Mouse (Mus musculus) MEL (cell line): Measurements from ENCODE around the gene Npnt. TPM values are rescaled to one million over a fixed set of nuclear protein-coding genes. Genes with fewer than 3 reads are reported as not detected.

Experiments used
- DNase-seq: peaks from one replicate; pipeline ENCODE4 v3.0.0; 2011; ENCODE audit warnings: low read depth, low spot score
- H3K27ac ChIP-seq: 2 replicates; pipeline ENCODE4 v1.5.1; 2012; ENCODE audit warnings: low read depth, mild to moderate bottlenecking, control low read depth, low read length, moderate library complexity; ENCODE audit not compliant: control insufficient read depth
- H3K27me3 ChIP-seq, 2 experiments: fragments of 150-350 bp in 1 of 2; sonication (generic) in 1 of 2; 2 replicates each; pipeline ENCODE4 v1.6.1; 2012; ENCODE audit warnings: low read length in 2 of 2, mild to moderate bottlenecking in 2 of 2, improper control_type of control experiment in 1 of 2, moderate library complexity in 1 of 2; ENCODE audit not compliant: insufficient read depth in 2 of 2, control insufficient read depth in 1 of 2
- H3K36me3 ChIP-seq, 2 experiments: 2 replicates each; pipeline ENCODE4 v1.6.1; 2012 to 2014; ENCODE audit warnings: low read length in 2 of 2, improper control_type of control experiment in 1 of 2, inconsistent platforms in 1 of 2, mild to moderate bottlenecking in 1 of 2; ENCODE audit not compliant: insufficient read depth in 2 of 2, control insufficient read depth in 1 of 2
- H3K4me1 ChIP-seq, 2 experiments: fragments of 150-350 bp in 1 of 2; sonication (generic) in 1 of 2; 2 replicates each; pipeline ENCODE4 v1.6.1; 2012; ENCODE audit warnings: low read length in 2 of 2, improper control_type of control experiment in 1 of 2, mild to moderate bottlenecking in 1 of 2; ENCODE audit not compliant: insufficient read depth in 2 of 2, control insufficient read depth in 1 of 2
- H3K4me3 ChIP-seq, 2 experiments: fragments of 150-350 bp in 1 of 2; sonication (generic) in 1 of 2; 2 replicates each; pipeline ENCODE4 v1.5.1; 2012; ENCODE audit warnings: low read depth in 2 of 2, low read length in 2 of 2, mild to moderate bottlenecking in 2 of 2, moderate library complexity in 2 of 2, control low read depth in 1 of 2, improper control_type of control experiment in 1 of 2; ENCODE audit not compliant: control insufficient read depth in 1 of 2, insufficient read depth in 1 of 2
- H3K79me2 ChIP-seq: 2 replicates; pipeline ENCODE4 v1.6.1; 2012; ENCODE audit warnings: mild to moderate bottlenecking, low read length, moderate library complexity; ENCODE audit not compliant: control insufficient read depth, poor library complexity, insufficient read depth
- H3K9ac ChIP-seq: 2 replicates; pipeline ENCODE4 v1.6.1; 2012; ENCODE audit warnings: low read depth, mild to moderate bottlenecking, control low read depth, low read length, moderate library complexity; ENCODE audit not compliant: control insufficient read depth, poor library complexity, severe bottlenecking
- H3K9me3 ChIP-seq: fragments of 150-350 bp; sonication (generic); replicated peaks from 2 replicates; pipeline ENCODE4 v1.6.1; 2012; ENCODE audit warnings: mild to moderate bottlenecking, low read length, improper control_type of control experiment, moderate library complexity; ENCODE audit not compliant: insufficient read depth
- BHLHE40 ChIP-seq: IDR thresholded peaks from 2 replicates; pipeline ENCODE4 v1.6.1; 2012; ENCODE audit warnings: low read depth, mild to moderate bottlenecking, inconsistent platforms, low read length, improper control_type of control experiment, borderline replicate concordance
- CHD1 ChIP-seq: IDR thresholded peaks from 2 replicates; pipeline ENCODE4 v1.6.1; 2012; ENCODE audit warnings: low read depth, mild to moderate bottlenecking, inconsistent platforms, low read length, improper control_type of control experiment
- CHD2 ChIP-seq: IDR thresholded peaks from 2 replicates; pipeline ENCODE4 v1.6.1; 2011; ENCODE audit warnings: low read length, improper control_type of control experiment
- CTCF ChIP-seq, 3 experiments: IDR thresholded peaks in 2 of 3; conservative IDR thresholded peaks in 1 of 3; 2 replicates each; pipeline ENCODE4 v1.5.1; 2011 to 2012; ENCODE audit warnings: low read length in 3 of 3, low read depth in 2 of 3, mild to moderate bottlenecking in 2 of 3, improper control_type of control experiment in 1 of 3, inconsistent platforms in 1 of 3, mixed read lengths in 1 of 3, moderate library complexity in 1 of 3; ENCODE audit not compliant: control insufficient read depth in 1 of 3, insufficient read depth in 1 of 3, poor library complexity in 1 of 3, severe bottlenecking in 1 of 3
- E2F4 ChIP-seq: IDR thresholded peaks from 2 replicates; pipeline ENCODE4 v1.6.1; 2011; ENCODE audit warnings: low read depth, low read length, improper control_type of control experiment, borderline replicate concordance
- EP300 ChIP-seq, 2 experiments: IDR thresholded peaks; 2 replicates each; pipeline ENCODE4 v1.6.1; 2011; ENCODE audit warnings: improper control_type of control experiment in 2 of 2, low read length in 2 of 2, low read depth in 1 of 2, mild to moderate bottlenecking in 1 of 2
- GABPA ChIP-seq: IDR thresholded peaks from 2 replicates; pipeline ENCODE4 v1.6.1; 2012; ENCODE audit warnings: low read depth, mild to moderate bottlenecking, inconsistent platforms, low read length, improper control_type of control experiment, moderate library complexity
- GATA1 ChIP-seq: IDR thresholded peaks from 2 replicates; pipeline ENCODE4 v1.6.1; 2011; ENCODE audit warnings: low read depth, low read length, improper control_type of control experiment
- JUND ChIP-seq: IDR thresholded peaks from 2 replicates; pipeline ENCODE4 v1.6.1; 2011; ENCODE audit warnings: low read depth, mild to moderate bottlenecking, improper control_type of control experiment, low read length
- KAT2A ChIP-seq: conservative IDR thresholded peaks from 2 replicates; pipeline ENCODE4 v1.6.1; 2012; ENCODE audit warnings: low read depth, low read length, improper control_type of control experiment, inconsistent platforms
- MAX ChIP-seq: IDR thresholded peaks from 2 replicates; pipeline ENCODE4 v1.6.1; 2011; ENCODE audit warnings: low read length, improper control_type of control experiment
- MEF2A ChIP-seq: IDR thresholded peaks from 2 replicates; pipeline ENCODE4 v1.6.1; 2014; ENCODE audit warnings: low read depth, mild to moderate bottlenecking, inconsistent platforms, low read length, improper control_type of control experiment; ENCODE audit not compliant: poor library complexity, insufficient replicate concordance, severe bottlenecking; ENCODE audit errors: extremely low read depth
- MXI1 ChIP-seq: IDR thresholded peaks from 2 replicates; pipeline ENCODE4 v1.6.1; 2011; ENCODE audit warnings: mild to moderate bottlenecking, low read depth, low read length, improper control_type of control experiment
- MYB ChIP-seq: IDR thresholded peaks from 2 replicates; pipeline ENCODE4 v1.6.1; 2011; ENCODE audit warnings: mild to moderate bottlenecking, low read depth, low read length, improper control_type of control experiment
- MYC ChIP-seq: IDR thresholded peaks from 2 replicates; pipeline ENCODE4 v1.6.1; 2011; ENCODE audit warnings: low read depth, mild to moderate bottlenecking, low read length, improper control_type of control experiment, moderate library complexity
- NRF1 ChIP-seq: IDR thresholded peaks from 2 replicates; pipeline ENCODE4 v1.6.1; 2014; ENCODE audit warnings: low read depth, mild to moderate bottlenecking, inconsistent platforms, low read length, improper control_type of control experiment, moderate library complexity; ENCODE audit not compliant: poor library complexity, insufficient read depth, severe bottlenecking
- POLR2A ChIP-seq, 2 experiments: IDR thresholded peaks; 2 replicates each; pipeline ENCODE4 v1.6.1; 2011 to 2012; ENCODE audit warnings: low read length in 2 of 2, mild to moderate bottlenecking in 2 of 2, control low read depth in 1 of 2, improper control_type of control experiment in 1 of 2, low read depth in 1 of 2, moderate library complexity in 1 of 2; ENCODE audit not compliant: control insufficient read depth in 1 of 2, insufficient read depth in 1 of 2, poor library complexity in 1 of 2
- POLR2AphosphoS2 ChIP-seq: IDR thresholded peaks from 2 replicates; pipeline ENCODE4 v1.6.1; 2011; ENCODE audit warnings: low read length, improper control_type of control experiment
- POLR2AphosphoS5 ChIP-seq: IDR thresholded peaks from 2 replicates; pipeline ENCODE4 v1.6.1; 2012; ENCODE audit warnings: low read depth, borderline replicate concordance, mild to moderate bottlenecking, inconsistent platforms, low read length, moderate library complexity, mixed read lengths
- RAD21 ChIP-seq: IDR thresholded peaks from 2 replicates; pipeline ENCODE4 v1.6.1; 2011; ENCODE audit warnings: mild to moderate bottlenecking, low read depth, low read length, improper control_type of control experiment
- SIN3A ChIP-seq: IDR thresholded peaks from 2 replicates; pipeline ENCODE4 v1.6.1; 2012; ENCODE audit warnings: low read length, improper control_type of control experiment, inconsistent platforms
- TBP ChIP-seq: IDR thresholded peaks from 2 replicates; pipeline ENCODE4 v1.8.0; 2011; ENCODE audit warnings: low read depth, low read length, improper control_type of control experiment
- TCF12 ChIP-seq: IDR thresholded peaks from 2 replicates; pipeline ENCODE4 v1.6.1; 2014; ENCODE audit warnings: low read depth, mild to moderate bottlenecking, inconsistent platforms, low read length, improper control_type of control experiment, moderate library complexity
- UBTF ChIP-seq: IDR thresholded peaks from 2 replicates; pipeline ENCODE4 v1.6.1; 2012; ENCODE audit warnings: low read depth, mild to moderate bottlenecking, inconsistent platforms, low read length, improper control_type of control experiment, moderate library complexity, borderline replicate concordance; ENCODE audit not compliant: insufficient read depth
- USF2 ChIP-seq, 2 experiments: IDR thresholded peaks; 2 replicates each; pipeline ENCODE4 v1.6.1; 2011 to 2012; ENCODE audit warnings: improper control_type of control experiment in 2 of 2, low read length in 2 of 2, borderline replicate concordance in 1 of 2, inconsistent platforms in 1 of 2, low read depth in 1 of 2, mild to moderate bottlenecking in 1 of 2; ENCODE audit not compliant: insufficient read depth in 1 of 2
- ZNF384 ChIP-seq: IDR thresholded peaks from 2 replicates; pipeline ENCODE4 v1.6.1; 2012; ENCODE audit warnings: low read depth, mild to moderate bottlenecking, inconsistent platforms, low read length, improper control_type of control experiment
- polyA plus RNA-seq, 2 experiments: library from polyadenylated mRNA; stranded (reverse) in 1 of 2; unstranded in 1 of 2; fragments of >175 nt in 1 of 2; fragments of >200 nt in 1 of 2; gene quantifications; 2 replicates each; pipeline versions ENCODE4 v1.2.1 to v1.2.4; 2012; ENCODE audit warnings: low replicate concordance in 2 of 2, low read depth in 1 of 2; ENCODE audit not compliant: insufficient read length in 2 of 2, insufficient read depth in 1 of 2, missing spikeins in 1 of 2
- total RNA-seq: library from RNA; depleted of rRNA; stranded (reverse); fragments of 300-350 nt; gene quantifications from 2 replicates; pipeline ENCODE4 v1.2.3, GENCODE M21; 2012

Gene Npnt
- total and polyA plus RNA-seq, 3 experiments: 0.06 TPM; not detected in 2

GRCm38 (mm10) chr3:132946086-132946485 lies 4.0 kb downstream of the Npnt start:
- DNase-seq: no peak

GRCm38 (mm10) chr3:132945669-132946068 lies 4.4 kb downstream of the Npnt start:
- Histone ChIP-seq H3K36me3 (no peaks in the 10 kb centered on the region), H3K27me3 (no peaks in the 10 kb centered on the region), H3K9me3 (no peaks in the 10 kb centered on the region), H3K79me2 (no peaks in the 10 kb centered on the region), H3K9ac (no peak overlapping the region), H3K27ac (no peak overlapping the region), H3K4me3 (no peak overlapping the region), H3K4me1 (no peaks in the 10 kb centered on the region; a peak in 1 of 4 replicates)
- no peak for TF ChIP-seq CTCF (IDR thresholded peaks at IDR 0.05 in 2 of 3, conservative IDR thresholded peaks at IDR 0.05 in 1 of 3; ENCODE audit: control insufficient read depth in 1 of 3, insufficient read depth in 1 of 3, low read depth in 2 of 3, low read length in 3 of 3, poor library complexity in 1 of 3, severe bottlenecking in 1 of 3)
- no peak for TF ChIP-seq SIN3A
- no peak for TF ChIP-seq EP300 (IDR thresholded peaks at IDR 0.05; ENCODE audit: low read depth in 1 of 2, low read length in 2 of 2)
- TF ChIP-seq CHD2: no peak
- TF ChIP-seq KAT2A: no peak
- TF ChIP-seq TBP: no peak
- TF ChIP-seq RAD21: no peak
- TF ChIP-seq MYB: no peak
- no peak for TF ChIP-seq POLR2A (IDR thresholded peaks at IDR 0.05; ENCODE audit: control insufficient read depth in 1 of 2, insufficient read depth in 1 of 2, low read depth in 1 of 2, low read length in 2 of 2, poor library complexity in 1 of 2)
- TF ChIP-seq GATA1: no peak
- TF ChIP-seq NRF1: no peak
- no peak for TF ChIP-seq JUND
- no peak for TF ChIP-seq MXI1
- TF ChIP-seq E2F4: no peak
- TF ChIP-seq GABPA: no peak
- TF ChIP-seq MAX: no peak
- TF ChIP-seq CHD1: no peak
- no peak for TF ChIP-seq USF2 (IDR thresholded peaks at IDR 0.05; ENCODE audit: borderline replicate concordance in 1 of 2, insufficient read depth in 1 of 2, low read depth in 1 of 2, low read length in 2 of 2)
- no peak for DNase-seq

More at GRCm38 (mm10) chr3:132946086-132946485, 4.0 kb downstream of the Npnt start:
- Histone ChIP-seq H3K9ac (no peak overlapping the region), H3K36me3 (no peaks in the 10 kb centered on the region), H3K4me1 (no peaks in the 10 kb centered on the region; a peak in 1 of 4 replicates), H3K9me3 (no peaks in the 10 kb centered on the region), H3K4me3 (no peak overlapping the region), H3K27me3 (no peaks in the 10 kb centered on the region), H3K27ac (no peak overlapping the region), H3K79me2 (no peaks in the 10 kb centered on the region)
- no peak for TF ChIP-seq POLR2AphosphoS5
- TF ChIP-seq POLR2AphosphoS2: no peak
- TF ChIP-seq UBTF: no peak
- TF ChIP-seq MEF2A: no peak
- no peak for TF ChIP-seq NRF1
- TF ChIP-seq CHD2: no peak
- TF ChIP-seq GATA1: no peak
- TF ChIP-seq BHLHE40: no peak
- TF ChIP-seq MYC: no peak
- TF ChIP-seq MAX: no peak
- no peak for TF ChIP-seq ZNF384
- no peak for TF ChIP-seq TCF12
